Mouse (Mus musculus): ENCODE data around the gene Cand2.
A peak's percentile ranks its signal among the peaks of the same experiment; 100 is the strongest.

The Cand2 gene

DNA sequence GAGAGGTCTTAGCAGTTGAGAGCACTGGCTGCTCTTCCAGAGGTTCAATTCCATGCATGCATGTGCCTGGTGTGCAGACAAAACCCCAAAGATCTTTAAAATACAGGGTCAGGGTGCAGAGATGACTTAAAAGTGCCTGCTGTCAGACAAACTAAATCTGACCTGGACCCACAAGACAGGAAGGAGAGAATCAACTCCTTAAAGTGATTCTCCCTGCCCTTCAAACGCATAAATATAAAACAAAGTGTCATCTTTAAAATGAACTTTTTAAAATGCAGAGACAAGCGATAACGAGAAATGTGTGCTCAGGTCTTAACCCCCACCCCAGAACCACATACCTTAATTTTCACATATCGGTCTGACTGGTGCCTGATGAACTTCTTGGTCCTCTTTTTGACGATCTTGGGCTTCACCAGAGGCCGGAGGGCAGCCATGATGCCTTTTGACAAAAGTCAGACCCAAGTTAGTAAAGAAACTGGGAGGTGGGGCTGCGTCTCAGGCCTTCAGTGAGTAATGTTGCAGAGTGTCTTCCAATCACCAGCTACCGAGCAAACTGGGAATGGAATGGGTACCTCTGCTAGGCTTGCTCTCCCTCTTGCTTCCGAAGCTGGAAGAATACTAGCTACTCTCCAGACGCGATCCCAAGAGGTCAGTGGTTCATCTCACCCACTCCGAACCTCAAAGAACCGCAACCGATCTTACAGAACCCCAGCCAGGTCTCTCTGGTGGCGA lies 33.3 kb downstream of the Cand2 start:
- Histone ChIP-seq H3K36me3 (ENCODE audit: insufficient read depth, low read length) (peaks cover 60% of the 10 kb centered on the region), H3K27me3 (ENCODE audit: insufficient read depth, low read length) (no peaks in the 10 kb centered on the region), H3K9me3 (ENCODE audit: low read length) (no peaks in the 10 kb centered on the region), H3K4me3 (replicated peaks; ENCODE audit: low read length) (peak overlapping the region; percentile 100), H3K4me1 (replicated peaks; ENCODE audit: low read depth, low read length) (peaks cover 63% of the 10 kb centered on the region)
- TF ChIP-seq NANOG (IDR thresholded peaks at IDR 0.05; ENCODE audit: borderline replicate concordance, low read length) (no peak), CTCF (conservative IDR thresholded peaks at IDR 0.05; ENCODE audit: low read length) (no peak), POU5F1 (IDR thresholded peaks at IDR 0.05; ENCODE audit: borderline replicate concordance, low read length) (no peak)

DNA sequence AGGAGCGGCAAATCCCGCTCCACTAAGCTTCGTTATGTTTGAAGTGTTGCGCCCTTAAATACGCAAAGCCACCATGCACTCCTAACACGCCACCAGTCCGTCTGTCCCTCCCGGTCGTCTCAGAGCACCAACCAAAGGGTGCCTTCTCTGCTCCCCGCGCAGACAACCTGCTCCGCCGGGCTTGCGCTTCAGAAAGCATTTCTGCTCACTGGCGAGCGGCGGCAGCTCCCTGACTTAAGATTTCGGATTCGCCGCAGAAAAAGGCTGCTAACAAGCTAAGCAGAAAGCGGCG lies 33.8 kb downstream of the Cand2 start:
- Histone ChIP-seq H3K36me3 (ENCODE audit: insufficient read depth, low read length) (peaks cover 56% of the 10 kb centered on the region), H3K4me3 (replicated peaks; ENCODE audit: low read length) (peak overlapping the region; percentile 100), H3K9me3 (ENCODE audit: low read length) (no peaks in the 10 kb centered on the region), H3K4me1 (replicated peaks; ENCODE audit: low read depth, low read length) (peaks cover 62% of the 10 kb centered on the region), H3K27me3 (ENCODE audit: insufficient read depth, low read length) (no peaks in the 10 kb centered on the region)
- TF ChIP-seq CTCF (conservative IDR thresholded peaks at IDR 0.05; ENCODE audit: low read length), result no peak
- no peak for TF ChIP-seq NANOG (IDR thresholded peaks at IDR 0.05; ENCODE audit: borderline replicate concordance, low read length)

DNA sequence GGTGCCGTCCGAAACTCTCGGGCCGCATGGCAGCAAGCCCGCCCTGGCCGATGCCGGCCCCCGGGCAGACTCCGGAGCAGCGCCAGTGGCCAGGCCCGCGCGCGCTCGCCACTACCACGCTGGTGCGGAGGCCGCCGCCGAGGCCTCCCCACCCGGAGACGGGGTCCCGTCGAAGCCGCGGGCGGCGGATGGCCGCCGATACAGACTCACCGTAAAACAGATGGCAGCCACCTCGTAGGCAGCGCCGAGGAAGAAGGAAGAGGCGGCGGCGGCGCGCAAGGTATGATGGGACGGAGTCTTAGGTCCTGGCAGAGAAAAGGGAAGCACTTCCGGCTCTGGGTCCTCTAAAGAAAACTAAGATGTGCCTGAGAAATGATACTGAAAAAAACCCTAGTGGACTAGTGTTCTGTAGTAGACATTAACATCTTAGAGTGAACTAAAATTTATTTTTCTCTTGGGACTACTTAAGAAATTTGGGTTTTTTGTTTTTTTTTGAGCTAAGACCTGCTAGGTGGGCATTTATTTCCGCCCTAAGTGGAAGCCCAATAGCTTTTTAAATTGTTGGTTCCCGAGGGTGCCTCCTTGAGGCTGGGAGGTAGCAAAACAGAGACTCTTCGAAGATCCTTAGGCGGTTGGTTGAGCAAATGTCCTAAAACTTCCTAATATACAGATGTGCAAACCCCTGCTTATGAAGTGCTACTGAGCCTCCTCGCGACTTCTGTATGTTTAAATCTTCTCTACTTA lies 34.3 kb downstream of the Cand2 start, which contains the start of gene Rpl32:
Rpl32 (minus strand) TSS at position 260 of the 744 bp plus-strand sequence.
- H3K9me3 ChIP-seq (ENCODE audit: low read length), result no peaks in the 10 kb centered on the region
- H3K36me3 ChIP-seq (ENCODE audit: insufficient read depth, low read length), result peaks cover 53% of the 10 kb centered on the region
- no peaks in the 10 kb centered on the region for H3K27me3 ChIP-seq (ENCODE audit: insufficient read depth, low read length)
- H3K4me3 ChIP-seq (replicated peaks; ENCODE audit: low read length), result peak within 1 kb of the TSS; percentile 100
- TF ChIP-seq CTCF (conservative IDR thresholded peaks at IDR 0.05; ENCODE audit: low read length) (peak; percentile 32; the same call in 1 of the 2 replicates), POU5F1 (IDR thresholded peaks at IDR 0.05; ENCODE audit: borderline replicate concordance, low read length) (no peak), NANOG (IDR thresholded peaks at IDR 0.05; ENCODE audit: borderline replicate concordance, low read length) (no peak)
- peaks cover 61% of the 10 kb centered on the region for H3K4me1 ChIP-seq (replicated peaks; ENCODE audit: low read depth, low read length)

DNA sequence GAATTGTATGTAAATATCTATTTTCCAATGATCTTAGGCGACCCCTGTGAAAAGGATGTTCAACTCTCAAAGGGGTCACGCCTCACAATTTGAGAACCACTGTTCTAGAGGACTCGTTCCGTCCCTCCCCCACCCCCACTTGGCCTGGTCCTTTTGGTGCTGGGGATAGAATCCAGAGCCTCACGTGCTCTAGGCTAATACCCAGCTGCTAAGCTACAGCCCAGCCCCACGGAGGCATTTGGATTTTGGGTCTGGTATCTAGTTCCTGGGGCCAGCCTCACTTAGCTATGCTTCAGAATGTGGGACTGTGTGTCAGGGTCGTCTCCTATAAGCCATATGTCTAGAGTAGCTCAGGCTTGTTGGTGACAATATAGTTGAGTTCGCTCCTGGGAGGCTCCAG lies 37.3 kb downstream of the Cand2 start:
- no peak overlapping the region for H3K4me3 ChIP-seq (replicated peaks; ENCODE audit: low read length)
- no peaks in the 10 kb centered on the region for H3K9me3 ChIP-seq (ENCODE audit: low read length)
- TF ChIP-seq CTCF (conservative IDR thresholded peaks at IDR 0.05; ENCODE audit: low read length), result no peak
- no peak for TF ChIP-seq POU5F1 (IDR thresholded peaks at IDR 0.05; ENCODE audit: borderline replicate concordance, low read length)
- no peak for TF ChIP-seq NANOG (IDR thresholded peaks at IDR 0.05; ENCODE audit: borderline replicate concordance, low read length)
- H3K36me3 ChIP-seq (ENCODE audit: insufficient read depth, low read length), result peaks cover 23% of the 10 kb centered on the region
- H3K4me1 ChIP-seq (replicated peaks; ENCODE audit: low read depth, low read length), result peaks cover 50% of the 10 kb centered on the region
- H3K27me3 ChIP-seq (ENCODE audit: insufficient read depth, low read length), result no peaks in the 10 kb centered on the region

DNA sequence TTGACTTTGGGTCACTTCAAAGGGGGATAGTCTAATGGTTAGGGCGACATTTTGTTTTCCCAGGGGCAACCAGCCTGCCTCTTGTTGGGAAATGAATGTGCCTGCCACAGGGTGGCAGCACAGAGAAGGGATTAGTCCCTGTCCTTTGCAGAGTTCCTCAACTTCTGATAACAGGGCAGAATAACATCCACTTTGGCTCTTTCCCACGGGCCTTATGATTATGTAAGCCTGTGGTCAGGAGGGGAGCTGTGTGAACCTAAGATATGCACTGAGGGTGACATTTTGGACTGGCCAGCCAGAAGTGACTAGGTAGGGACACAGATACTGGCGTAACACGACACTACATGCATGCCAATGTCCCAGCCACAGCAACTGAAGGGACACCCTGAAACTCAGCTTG lies 39.8 kb downstream of the Cand2 start:
- Histone ChIP-seq H3K27me3 (ENCODE audit: insufficient read depth, low read length) (no peaks in the 10 kb centered on the region), H3K36me3 (ENCODE audit: insufficient read depth, low read length) (peaks cover 8% of the 10 kb centered on the region; the same call in 1 of the 2 replicates), H3K4me3 (replicated peaks; ENCODE audit: low read length) (no peak overlapping the region), H3K9me3 (ENCODE audit: low read length) (no peaks in the 10 kb centered on the region), H3K4me1 (replicated peaks; ENCODE audit: low read depth, low read length) (peaks cover 46% of the 10 kb centered on the region)
- TF ChIP-seq NANOG (IDR thresholded peaks at IDR 0.05; ENCODE audit: borderline replicate concordance, low read length) (no peak), POU5F1 (IDR thresholded peaks at IDR 0.05; ENCODE audit: borderline replicate concordance, low read length) (no peak), CTCF (conservative IDR thresholded peaks at IDR 0.05; ENCODE audit: low read length) (peak; percentile 54)

DNA sequence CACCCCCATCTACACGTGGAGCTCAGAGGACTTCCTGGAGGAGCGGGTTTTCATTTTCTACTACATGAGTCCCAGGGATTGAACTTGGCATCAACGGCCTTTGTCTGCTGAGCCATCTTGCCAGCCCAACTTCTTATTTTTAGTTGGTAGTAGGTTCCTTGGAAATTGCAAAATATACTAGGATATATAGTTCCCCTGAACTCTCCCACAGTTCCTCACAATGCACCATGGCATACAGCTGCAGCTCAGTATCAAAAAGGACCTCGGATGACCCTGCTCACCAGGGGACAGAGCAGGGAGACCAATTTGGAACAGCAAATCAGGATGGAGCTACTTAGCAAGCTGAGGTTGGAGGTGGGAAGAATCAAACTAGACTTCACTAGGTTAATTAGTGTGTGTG lies 40.7 kb downstream of the Cand2 start:
- H3K36me3 ChIP-seq (ENCODE audit: insufficient read depth, low read length), result peaks cover 7% of the 10 kb centered on the region; the same call in 1 of the 2 replicates
- H3K4me1 ChIP-seq (replicated peaks; ENCODE audit: low read depth, low read length), result peaks cover 38% of the 10 kb centered on the region
- no peak overlapping the region for H3K4me3 ChIP-seq (replicated peaks; ENCODE audit: low read length)
- TF ChIP-seq CTCF (conservative IDR thresholded peaks at IDR 0.05; ENCODE audit: low read length) (no peak), NANOG (IDR thresholded peaks at IDR 0.05; ENCODE audit: borderline replicate concordance, low read length) (no peak), POU5F1 (IDR thresholded peaks at IDR 0.05; ENCODE audit: borderline replicate concordance, low read length) (no peak)
- H3K9me3 ChIP-seq (ENCODE audit: low read length), result no peaks in the 10 kb centered on the region
- no peaks in the 10 kb centered on the region for H3K27me3 ChIP-seq (ENCODE audit: insufficient read depth, low read length)

DNA sequence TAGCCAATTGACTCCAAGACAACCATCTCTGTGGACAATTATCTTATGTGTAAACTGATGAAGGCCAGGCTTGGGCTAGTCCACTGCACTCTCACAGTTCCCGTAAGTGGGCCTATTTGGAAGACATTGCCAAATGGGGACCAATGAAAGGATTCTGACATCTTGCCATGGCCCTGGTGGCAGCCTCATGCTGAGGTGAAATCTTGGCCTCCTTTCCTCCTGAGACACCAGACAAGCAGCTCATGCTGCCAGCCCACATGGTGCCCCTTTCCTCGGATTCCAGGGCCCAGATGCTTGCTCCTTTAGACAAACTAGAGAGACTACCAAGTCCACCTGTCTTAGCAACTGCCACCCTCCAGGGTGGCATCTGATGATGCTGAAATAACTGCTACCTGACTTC lies 43.8 kb downstream of the Cand2 start:
- no peak for TF ChIP-seq CTCF (conservative IDR thresholded peaks at IDR 0.05; ENCODE audit: low read length)
- no peaks in the 10 kb centered on the region for H3K27me3 ChIP-seq (ENCODE audit: insufficient read depth, low read length)
- no peaks in the 10 kb centered on the region for H3K36me3 ChIP-seq (ENCODE audit: insufficient read depth, low read length)
- H3K4me3 ChIP-seq (replicated peaks; ENCODE audit: low read length), result no peak overlapping the region
- no peaks in the 10 kb centered on the region for H3K9me3 ChIP-seq (ENCODE audit: low read length)
- H3K4me1 ChIP-seq (replicated peaks; ENCODE audit: low read depth, low read length), result peaks cover 22% of the 10 kb centered on the region

DNA sequence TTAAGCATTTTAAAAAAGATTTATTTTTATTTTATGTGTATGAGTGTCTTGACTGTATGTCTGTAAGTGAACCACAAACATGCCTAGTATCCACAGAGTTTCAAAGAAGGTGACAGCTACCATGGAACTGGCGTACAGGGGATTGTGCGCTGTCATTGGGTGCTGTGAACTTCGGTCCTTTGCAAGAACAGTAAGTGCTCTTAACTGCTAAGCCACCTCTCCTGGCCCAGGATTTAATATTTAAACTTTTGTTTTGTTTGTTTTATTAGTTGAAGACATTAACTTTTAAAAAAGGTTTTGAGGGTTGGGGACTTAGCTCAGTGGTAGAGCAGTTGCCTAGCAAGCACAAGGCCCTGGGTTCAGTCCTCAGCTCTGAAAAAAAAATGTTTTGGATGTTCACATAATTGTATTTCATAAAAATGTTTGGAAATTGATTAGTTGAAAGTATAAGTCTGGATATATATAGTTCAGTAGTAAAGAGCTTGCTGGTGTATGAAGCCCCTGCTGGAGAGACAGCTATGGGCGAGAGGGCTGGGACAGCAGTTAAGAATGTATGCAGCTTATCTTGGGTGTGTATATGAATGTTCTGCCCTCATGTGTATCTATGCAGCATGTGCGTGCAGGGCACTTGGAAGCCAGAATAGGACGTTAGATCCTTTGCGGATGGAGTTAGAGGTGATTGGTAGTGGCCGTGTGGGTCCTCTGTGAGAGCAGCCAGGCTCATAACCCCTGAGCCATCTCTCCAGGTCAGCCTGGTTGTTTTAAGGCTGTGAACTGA lies 47.1 kb downstream of the Cand2 start:
- H3K4me3 ChIP-seq (replicated peaks; ENCODE audit: low read length), result no peak overlapping the region
- TF ChIP-seq CTCF (conservative IDR thresholded peaks at IDR 0.05; ENCODE audit: low read length), result no peak
- no peak for TF ChIP-seq NANOG (IDR thresholded peaks at IDR 0.05; ENCODE audit: borderline replicate concordance, low read length)
- TF ChIP-seq POU5F1 (IDR thresholded peaks at IDR 0.05; ENCODE audit: borderline replicate concordance, low read length), result no peak
- H3K9me3 ChIP-seq (ENCODE audit: low read length), result no peaks in the 10 kb centered on the region
- H3K4me1 ChIP-seq (replicated peaks; ENCODE audit: low read depth, low read length), result peaks cover 9% of the 10 kb centered on the region; the same call in 1 of the 2 replicates
- no peaks in the 10 kb centered on the region for H3K36me3 ChIP-seq (ENCODE audit: insufficient read depth, low read length)
- no peaks in the 10 kb centered on the region for H3K27me3 ChIP-seq (ENCODE audit: insufficient read depth, low read length)

Data from E14TG2a.4 (cell line).